Mouse (Mus musculus) stomach, embryonic 15.5 days (tissue): Measurements from ENCODE around the gene Krtap4-2. TPM values are rescaled to one million over a fixed set of nuclear protein-coding genes. Genes with fewer than 3 reads are reported as not detected.
"Not testable (repeated sequence)": the region's sequence is repeated elsewhere in the genome, so short reads cannot be mapped to it uniquely, and the experiment has no call there.

Experiments
- ATAC-seq: fragments of 200-750 bp; cut with Nextera tagmentation; 2 replicates; pipeline ENCODE4 v1.8.0; 2017; ENCODE audit warnings: low read depth, moderate number of reproducible peaks, moderate TSS enrichment; ENCODE audit not compliant: insufficient read depth, low FRiP score
- H3K27ac ChIP-seq: fragments of 300-500 bp; sonication (generic); 2 replicates; pipeline ENCODE4 v1.5.1; 2015; ENCODE audit warnings: mild to moderate bottlenecking, inconsistent platforms
- H3K27me3 ChIP-seq: fragments of 300-500 bp; sonication (generic); replicated peaks from 2 replicates; pipeline ENCODE4 v1.6.1; 2015; ENCODE audit warnings: inconsistent platforms
- H3K36me3 ChIP-seq: fragments of 300-500 bp; sonication (generic); 2 replicates; pipeline ENCODE4 v1.6.1; 2015; ENCODE audit warnings: inconsistent platforms
- H3K4me1 ChIP-seq: fragments of 300-500 bp; sonication (generic); 2 replicates; pipeline ENCODE4 v1.6.1; 2015; ENCODE audit warnings: inconsistent platforms
- H3K4me2 ChIP-seq: fragments of 300-500 bp; sonication (generic); 2 replicates; pipeline ENCODE4 v1.6.1; 2015; ENCODE audit warnings: mild to moderate bottlenecking, inconsistent platforms
- H3K4me3 ChIP-seq: fragments of 300-500 bp; sonication (generic); replicated peaks from 2 replicates; pipeline ENCODE4 v1.5.1; 2015; ENCODE audit warnings: inconsistent platforms
- H3K9ac ChIP-seq: fragments of 300-500 bp; sonication (generic); 2 replicates; pipeline ENCODE4 v1.6.1; 2015; ENCODE audit warnings: inconsistent platforms
- H3K9me3 ChIP-seq: fragments of 300-500 bp; sonication (generic); 2 replicates; pipeline ENCODE4 v1.6.1; 2016; ENCODE audit warnings: inconsistent platforms
- WGBS: fragments of 180-500 bp; shearing (Covaris S2); methylation state at CpG from one replicate; pipeline ENCODE4 v1.1.7; 2015; 5-methylcytosine and 5-hydroxymethylcytosine counted together
- polyA plus RNA-seq: library from polyadenylated mRNA; unstranded; fragments of >200 nt; fragmentation: Nextera tagmentation; extraction: Ambion mirVana; gene quantifications from 2 replicates; pipeline ENCODE4 v1.2.1, GENCODE M21; 2015

Gene Krtap4-2
- polyA plus RNA-seq = not detected in 2 replicates

- Histone ChIP-seq H3K27me3 (no peaks in the 10 kb centered on the region), H3K27ac (no peak within 1 kb of the TSS), H3K4me1 (0 out of 2 replicates have a peak, but pooled peaks cover 3% of the 10 kb centered on the region), H3K4me2 (no peak within 1 kb of the TSS), H3K4me3 (no peak within 1 kb of the TSS), H3K9me3 (no peaks in the 10 kb centered on the region), H3K36me3 (no peaks in the 10 kb centered on the region), H3K9ac (no peak within 1 kb of the TSS)
- 30% methylated on average over 8 of the region's 8 CpGs for WGBS
- no peak for ATAC-seq
These were observed at the start of gene Krtap4-2 for GRCm38 (mm10) chr11:99634653-99635134. TSS of gene Krtap4-2 (minus strand) at chr11:99635084.

DNA sequence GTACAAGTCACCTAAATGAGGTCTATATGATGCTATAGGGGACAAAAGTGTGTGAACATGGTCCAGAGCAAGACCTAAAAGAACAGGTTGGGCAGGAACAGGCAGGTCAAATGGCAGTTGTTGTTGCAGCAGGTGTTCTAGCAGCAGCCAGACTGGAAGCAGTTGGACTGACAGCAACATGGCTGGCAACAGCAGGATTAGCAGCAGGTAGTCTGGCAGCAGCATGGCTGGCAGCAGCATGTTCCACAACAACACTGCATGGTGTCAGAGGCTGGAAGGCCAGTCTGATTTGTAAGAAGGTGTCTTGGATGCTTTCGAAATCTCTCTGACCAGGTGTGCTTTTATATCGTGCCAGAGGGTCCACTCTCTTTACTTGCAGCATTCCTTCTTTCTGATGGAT, 48.6 kb upstream of the Krtap4-2 start:
- Histone ChIP-seq H3K4me2 (no peak overlapping the region), H3K9ac (no peak overlapping the region), H3K9me3 (no peaks in the 10 kb centered on the region), H3K36me3 (no peaks in the 10 kb centered on the region), H3K4me1 (no peaks in the 10 kb centered on the region), H3K27ac (no peak overlapping the region), H3K27me3 (no peaks in the 10 kb centered on the region), H3K4me3 (no peak overlapping the region)
- no peak for ATAC-seq
- 82% methylated on average over 2 of the region's 2 CpGs for WGBS

GRCm38 (mm10) chr11:99665860-99666259, 31.0 kb upstream of the Krtap4-2 start, which contains the start of gene Krtap4-6:
TSS of gene Krtap4-6 (minus strand) at chr11:99665960.
- Histone ChIP-seq H3K9me3 (no peaks in the 10 kb centered on the region), H3K9ac (no peak within 1 kb of the TSS), H3K27me3 (no peaks in the 10 kb centered on the region), H3K4me3 (no peak within 1 kb of the TSS), H3K4me2 (no peak within 1 kb of the TSS), H3K4me1 (no peaks in the 10 kb centered on the region), H3K27ac (no peak within 1 kb of the TSS), H3K36me3 (no peaks in the 10 kb centered on the region)
- ATAC-seq = no peak

GRCm38 (mm10) chr11:99662802-99663201, 27.9 kb upstream of the Krtap4-2 start:
- Histone ChIP-seq H3K9ac (no peak overlapping the region), H3K36me3 (no peaks in the 10 kb centered on the region), H3K4me1 (no peaks in the 10 kb centered on the region), H3K9me3 (no peaks in the 10 kb centered on the region), H3K27me3 (no peaks in the 10 kb centered on the region), H3K27ac (no peak overlapping the region), H3K4me2 (no peak overlapping the region), H3K4me3 (no peak overlapping the region)
- no peak for ATAC-seq
- 79% methylated on average over 10 of the region's 10 CpGs for WGBS

- Histone ChIP-seq H3K27me3 (no peaks in the 10 kb centered on the region), H3K4me2 (no peak overlapping the region), H3K27ac (no peak overlapping the region), H3K4me1 (no peaks in the 10 kb centered on the region), H3K9ac (no peak overlapping the region), H3K9me3 (no peaks in the 10 kb centered on the region), H3K4me3 (no peak overlapping the region), H3K36me3 (no peaks in the 10 kb centered on the region)
- 79% methylated on average over 4 of the region's 4 CpGs for WGBS
- no peak for ATAC-seq
These were observed 24.4 kb upstream of the Krtap4-2 start for GRCm38 (mm10) chr11:99659256-99659655.

DNA sequence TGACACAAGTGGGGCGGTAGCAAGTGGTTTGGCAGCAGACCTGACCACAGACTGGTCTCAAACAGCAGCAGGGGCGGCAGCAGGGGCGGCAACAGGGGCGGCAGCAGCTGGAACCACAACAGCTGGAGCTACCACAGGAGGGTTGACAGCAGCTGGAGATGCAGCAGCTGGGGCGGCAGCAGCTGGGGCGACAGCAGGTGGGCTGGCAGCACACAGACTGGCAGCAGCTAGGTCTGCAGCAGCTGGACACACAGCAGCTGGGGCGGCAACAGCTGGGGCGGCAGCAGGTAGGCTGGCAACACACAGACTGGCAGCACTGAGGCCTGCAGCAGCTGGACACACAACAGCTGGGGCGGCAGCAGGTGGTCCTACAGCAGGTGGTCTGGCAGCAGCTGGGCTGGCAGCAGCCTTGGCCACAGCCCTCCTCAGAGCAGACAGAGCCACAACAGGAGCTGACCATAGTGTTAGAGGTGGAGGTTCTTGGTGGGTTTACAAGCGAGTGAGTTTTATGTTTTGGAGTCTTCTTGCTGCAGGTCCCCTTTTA, 23.7 kb upstream of the Krtap4-2 start, which contains the start of gene Gm11563:
TSS of gene Gm11563 (minus strand) at position 494 of the 544 bp plus-strand sequence.
- not testable (repeated sequence) for H3K27ac ChIP-seq, H3K9ac ChIP-seq, H3K36me3 ChIP-seq, H3K9me3 ChIP-seq, H3K27me3 ChIP-seq, H3K4me3 ChIP-seq, H3K4me2 ChIP-seq, H3K4me1 ChIP-seq, ATAC-seq
- 69% methylated on average over 10 of the region's 10 CpGs for WGBS

DNA sequence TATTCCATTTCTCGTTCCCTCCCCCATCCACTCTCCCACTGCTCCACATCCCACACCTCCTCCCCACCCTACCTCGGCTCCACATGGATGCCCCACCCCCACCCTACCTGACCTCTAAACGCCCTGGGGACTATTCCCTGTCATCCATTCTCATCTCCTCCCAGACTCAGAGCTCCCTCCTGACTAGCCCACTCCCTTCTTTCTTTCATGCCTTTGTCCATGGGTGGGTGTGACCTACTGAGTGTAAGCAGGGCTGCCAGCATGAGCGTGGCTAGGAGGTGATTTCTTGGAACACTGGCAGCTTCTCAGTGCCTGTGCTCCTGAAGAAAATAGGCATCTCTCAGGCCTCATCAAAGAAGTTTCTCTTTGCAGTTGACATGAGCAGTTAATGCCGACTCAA, 22.2 kb upstream of the Krtap4-2 start:
- 42% methylated on average over 5 of the region's 5 CpGs for WGBS
- Histone ChIP-seq H3K27me3 (no peaks in the 10 kb centered on the region), H3K36me3 (no peaks in the 10 kb centered on the region), H3K9ac (no peak overlapping the region), H3K4me2 (no peak overlapping the region), H3K4me1 (no peaks in the 10 kb centered on the region), H3K4me3 (no peak overlapping the region), H3K27ac (no peak overlapping the region), H3K9me3 (no peaks in the 10 kb centered on the region)
- ATAC-seq = no peak

DNA sequence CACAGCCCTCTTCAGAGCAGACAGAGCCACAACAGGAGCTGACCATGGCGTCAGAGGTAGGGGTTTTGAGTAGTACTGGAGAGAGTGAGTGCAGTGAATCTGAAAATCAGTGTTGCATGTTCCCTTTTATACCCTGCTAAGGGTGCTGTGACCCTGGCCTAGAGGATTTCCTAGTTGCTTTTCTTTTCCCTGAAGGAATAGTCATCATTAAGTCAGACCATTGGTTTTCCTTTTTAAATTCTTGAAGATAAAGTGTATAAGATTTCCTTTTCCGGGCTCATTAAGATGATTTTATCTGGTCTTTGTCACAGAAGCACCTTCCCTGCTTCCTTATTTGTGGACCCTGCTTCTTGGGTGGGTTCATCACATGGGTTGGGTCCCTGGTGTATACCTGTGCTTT, 15.3 kb upstream of the Krtap4-2 start, which contains the start of gene Gm11555:
TSS of gene Gm11555 (minus strand) at position 101 of the 400 bp plus-strand sequence.
- Histone ChIP-seq H3K4me3 (no peak within 1 kb of the TSS), H3K36me3 (no peaks in the 10 kb centered on the region)
- no peak for ATAC-seq

DNA sequence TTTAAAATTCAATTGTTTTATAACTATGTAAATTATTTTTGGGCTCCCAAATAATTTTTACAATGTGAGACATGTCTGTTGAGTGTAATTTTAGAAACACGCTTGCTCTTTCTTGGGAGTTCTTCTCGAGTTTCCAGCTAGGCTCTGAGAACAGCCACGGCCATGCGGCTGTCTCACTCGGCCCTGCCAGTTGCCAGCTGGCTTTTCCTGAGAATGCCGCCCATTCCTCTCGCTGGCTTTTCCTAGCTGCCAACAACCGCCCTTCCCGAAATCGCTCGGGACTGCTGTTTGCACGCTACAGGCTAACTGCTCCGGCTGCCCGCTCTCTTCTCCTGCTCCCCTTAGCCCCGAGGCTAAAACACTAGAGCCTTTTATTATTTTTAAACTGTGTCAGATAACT, 11.6 kb upstream of the Krtap4-2 start:
- 84% methylated on average over 15 of the region's 15 CpGs for WGBS
- Histone ChIP-seq H3K36me3 (no peaks in the 10 kb centered on the region), H3K4me1 (no peaks in the 10 kb centered on the region), H3K9ac (no peak overlapping the region), H3K27ac (no peak overlapping the region), H3K9me3 (no peaks in the 10 kb centered on the region), H3K4me2 (no peak overlapping the region), H3K27me3 (no peaks in the 10 kb centered on the region), H3K4me3 (no peak overlapping the region)
- ATAC-seq = no peak

More for the DNA sequence above, 15.3 kb upstream of the Krtap4-2 start, which contains the start of gene Gm11555:
- Histone ChIP-seq H3K27me3 (no peaks in the 10 kb centered on the region), H3K27ac (no peak within 1 kb of the TSS), H3K9me3 (no peaks in the 10 kb centered on the region), H3K4me1 (no peaks in the 10 kb centered on the region), H3K4me2 (no peak within 1 kb of the TSS), H3K9ac (no peak within 1 kb of the TSS)
- WGBS = 85% methylated on average over 2 of the region's 2 CpGs

- Histone ChIP-seq H3K4me1 (no peaks in the 10 kb centered on the region), H3K9ac (no peak overlapping the region), H3K4me2 (no peak overlapping the region), H3K36me3 (no peaks in the 10 kb centered on the region), H3K4me3 (no peak overlapping the region), H3K9me3 (no peaks in the 10 kb centered on the region), H3K27me3 (no peaks in the 10 kb centered on the region), H3K27ac (no peak overlapping the region)
- no peak for ATAC-seq
- 74% methylated on average over 3 of the region's 3 CpGs for WGBS
These were observed 9.5 kb upstream of the Krtap4-2 start for GRCm38 (mm10) chr11:99644351-99644750.

GRCm38 (mm10) chr11:99643635-99644139, 8.8 kb upstream of the Krtap4-2 start, which contains the start of gene Krtap4-7:
TSS of gene Krtap4-7 (minus strand) at chr11:99644089.
- not testable (repeated sequence) for ATAC-seq, H3K9ac ChIP-seq, H3K27me3 ChIP-seq, H3K9me3 ChIP-seq, H3K4me3 ChIP-seq, H3K4me1 ChIP-seq, H3K4me2 ChIP-seq, H3K36me3 ChIP-seq, H3K27ac ChIP-seq
- 81% methylated on average over 9 of the region's 9 CpGs for WGBS

DNA sequence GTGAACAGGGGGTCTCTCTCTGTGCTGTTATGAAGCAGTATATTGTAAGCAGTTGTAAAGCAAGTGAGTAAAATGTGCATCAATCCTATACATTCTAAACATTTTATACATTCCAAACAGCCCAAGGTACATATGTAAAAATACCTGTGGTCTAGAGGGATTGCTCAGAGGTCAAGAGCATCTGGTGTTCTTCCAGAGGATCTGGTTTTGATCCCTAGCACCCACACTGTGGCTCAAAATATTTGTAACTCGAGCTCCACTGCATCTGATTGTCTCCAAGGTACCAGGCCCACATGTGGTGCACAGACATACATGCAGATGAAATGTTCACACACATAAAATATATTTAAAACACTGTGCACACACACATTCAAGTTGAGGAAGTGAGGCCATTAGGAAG, 6.0 kb upstream of the Krtap4-2 start:
- no peak overlapping the region for H3K27ac ChIP-seq
- H3K4me3 ChIP-seq = no peak overlapping the region
- 32% methylated on average over 1 of the region's 1 CpGs for WGBS
- H3K27me3 ChIP-seq = no peaks in the 10 kb centered on the region
- H3K9ac ChIP-seq = no peak overlapping the region
- H3K9me3 ChIP-seq = no peaks in the 10 kb centered on the region
- no peak overlapping the region for H3K4me2 ChIP-seq
- no peaks in the 10 kb centered on the region for H3K36me3 ChIP-seq
- ATAC-seq = no peak
- H3K4me1 ChIP-seq = no peaks in the 10 kb centered on the region
